Mouse (Mus musculus): ENCODE measurements around the gene Trpm3. TPM values are rescaled to one million over a fixed set of nuclear protein-coding genes. Genes with fewer than 3 reads are reported as not detected.
"Not testable (repeated sequence)": the region's sequence is repeated elsewhere in the genome, so short reads cannot be mapped to it uniquely, and the experiment has no call there.

The Trpm3 gene
- polyA plus RNA-seq, 1 experiment from 2014 or later: 1.7 TPM

GRCm38 (mm10) chr19:23006517-23007273, 867.8 kb downstream of the Trpm3 start:
- Histone ChIP-seq H3K27me3 (no peaks in the 10 kb centered on the region), H3K9ac (no peak overlapping the region), H3K4me3 (no peak overlapping the region), H3K9me3 (no peaks in the 10 kb centered on the region), H3K4me2 (no peak overlapping the region), H3K4me1 (no peaks in the 10 kb centered on the region), H3K27ac (no peak overlapping the region), H3K36me3 (no peaks in the 10 kb centered on the region)
- no peak for ATAC-seq (ENCODE audit: insufficient number of reproducible peaks, insufficient read depth, low FRiP score, low TSS enrichment, low read depth)
- 78% methylated on average over 11 of the region's 11 CpGs for whole genome bisulfite sequencing

- H3K27me3 ChIP-seq: no peaks in the 10 kb centered on the region
- no peak for ATAC-seq (ENCODE audit: insufficient number of reproducible peaks, insufficient read depth, low FRiP score, low TSS enrichment, low read depth)
- no peaks in the 10 kb centered on the region for H3K4me1 ChIP-seq
- H3K9ac ChIP-seq: no peak overlapping the region
- no peak overlapping the region for H3K27ac ChIP-seq
- no peak overlapping the region for H3K4me2 ChIP-seq
- no peaks in the 10 kb centered on the region for H3K9me3 ChIP-seq
- 80% methylated on average over 1 of the region's 2 CpGs for WGBS
- no peaks in the 10 kb centered on the region for H3K36me3 ChIP-seq
- H3K4me3 ChIP-seq: no peak overlapping the region
Measured at GRCm38 (mm10) chr19:23013695-23014094, 874.8 kb downstream of the Trpm3 start.

- Histone ChIP-seq H3K27ac (no peak overlapping the region), H3K27me3 (no peaks in the 10 kb centered on the region), H3K4me1 (no peaks in the 10 kb centered on the region), H3K4me3 (no peak overlapping the region), H3K36me3 (no peaks in the 10 kb centered on the region), H3K4me2 (no peak overlapping the region), H3K9ac (no peak overlapping the region), H3K9me3 (no peaks in the 10 kb centered on the region)
- ATAC-seq (ENCODE audit: insufficient number of reproducible peaks, insufficient read depth, low FRiP score, low TSS enrichment, low read depth): no peak
- 50% methylated on average over 3 of the region's 3 CpGs for WGBS
Measured at GRCm38 (mm10) chr19:23015516-23015915, 876.7 kb downstream of the Trpm3 start.

GRCm38 (mm10) chr19:23018186-23018727, 879.4 kb downstream of the Trpm3 start:
- Histone ChIP-seq H3K4me2 (no peak overlapping the region), H3K4me1 (no peaks in the 10 kb centered on the region), H3K9me3 (no peaks in the 10 kb centered on the region), H3K27me3 (no peaks in the 10 kb centered on the region), H3K4me3 (no peak overlapping the region), H3K36me3 (no peaks in the 10 kb centered on the region), H3K9ac (no peak overlapping the region), H3K27ac (no peak overlapping the region)
- ATAC-seq (ENCODE audit: insufficient number of reproducible peaks, insufficient read depth, low FRiP score, low TSS enrichment, low read depth): no peak
- 77% methylated on average over 2 of the region's 2 CpGs for WGBS

- Histone ChIP-seq H3K4me1 (no peaks in the 10 kb centered on the region), H3K9ac (no peak overlapping the region), H3K4me2 (no peak overlapping the region), H3K9me3 (no peaks in the 10 kb centered on the region), H3K27ac (no peak overlapping the region), H3K36me3 (no peaks in the 10 kb centered on the region), H3K4me3 (no peak overlapping the region), H3K27me3 (no peaks in the 10 kb centered on the region)
- no peak for ATAC-seq (ENCODE audit: insufficient number of reproducible peaks, insufficient read depth, low FRiP score, low TSS enrichment, low read depth)
- WGBS: 88% methylated on average over 6 of the region's 6 CpGs
Measured at GRCm38 (mm10) chr19:23022902-23023301, 884.1 kb downstream of the Trpm3 start.

GRCm38 (mm10) chr19:23023316-23023960, 884.6 kb downstream of the Trpm3 start:
- no peak overlapping the region for H3K4me3 ChIP-seq
- no peaks in the 10 kb centered on the region for H3K36me3 ChIP-seq
- no peaks in the 10 kb centered on the region for H3K9me3 ChIP-seq
- H3K27me3 ChIP-seq: no peaks in the 10 kb centered on the region
- no peak overlapping the region for H3K4me2 ChIP-seq
- H3K9ac ChIP-seq: no peak overlapping the region
- H3K27ac ChIP-seq: no peak overlapping the region
- H3K4me1 ChIP-seq: no peaks in the 10 kb centered on the region
- WGBS: 73% methylated on average over 7 of the region's 7 CpGs
- ATAC-seq (ENCODE audit: insufficient number of reproducible peaks, insufficient read depth, low FRiP score, low TSS enrichment, low read depth): no peak

- H3K36me3 ChIP-seq: no peaks in the 10 kb centered on the region
- WGBS: 87% methylated on average over 4 of the region's 4 CpGs
- no peak overlapping the region for H3K4me2 ChIP-seq
- H3K27ac ChIP-seq: no peak overlapping the region
- no peaks in the 10 kb centered on the region for H3K27me3 ChIP-seq
- no peak for ATAC-seq (ENCODE audit: insufficient number of reproducible peaks, insufficient read depth, low FRiP score, low TSS enrichment, low read depth)
- no peak overlapping the region for H3K9ac ChIP-seq
- no peaks in the 10 kb centered on the region for H3K4me1 ChIP-seq
- no peak overlapping the region for H3K4me3 ChIP-seq
- no peaks in the 10 kb centered on the region for H3K9me3 ChIP-seq
Measured at GRCm38 (mm10) chr19:23024821-23025220, 886.0 kb downstream of the Trpm3 start.

- Histone ChIP-seq H3K9ac (no peak overlapping the region), H3K4me1 (no peaks in the 10 kb centered on the region), H3K27me3 (no peaks in the 10 kb centered on the region), H3K27ac (no peak overlapping the region), H3K4me2 (no peak overlapping the region), H3K9me3 (no peaks in the 10 kb centered on the region), H3K4me3 (no peak overlapping the region), H3K36me3 (no peaks in the 10 kb centered on the region)
- ATAC-seq (ENCODE audit: insufficient number of reproducible peaks, insufficient read depth, low FRiP score, low TSS enrichment, low read depth): no peak
- 89% methylated on average over 7 of the region's 7 CpGs for WGBS
Measured at GRCm38 (mm10) chr19:23026427-23026826, 887.6 kb downstream of the Trpm3 start.

GRCm38 (mm10) chr19:23028283-23028682, 889.4 kb downstream of the Trpm3 start:
- WGBS: 70% methylated on average over 5 of the region's 5 CpGs
- Histone ChIP-seq H3K9ac (no peak overlapping the region), H3K9me3 (no peaks in the 10 kb centered on the region), H3K4me1 (no peaks in the 10 kb centered on the region), H3K27ac (no peak overlapping the region), H3K36me3 (no peaks in the 10 kb centered on the region), H3K27me3 (no peaks in the 10 kb centered on the region), H3K4me2 (no peak overlapping the region), H3K4me3 (no peak overlapping the region)
- ATAC-seq (ENCODE audit: insufficient number of reproducible peaks, insufficient read depth, low FRiP score, low TSS enrichment, low read depth): no peak

- H3K4me3 ChIP-seq; H3K4me2 ChIP-seq; H3K36me3 ChIP-seq; H3K4me1 ChIP-seq; H3K27ac ChIP-seq; H3K9me3 ChIP-seq; H3K27me3 ChIP-seq; H3K9ac ChIP-seq; ATAC-seq (ENCODE audit: insufficient number of reproducible peaks, insufficient read depth, low FRiP score, low TSS enrichment, low read depth): not testable (repeated sequence)
- 70% methylated on average over 1 of the region's 1 CpGs for WGBS
Measured at GRCm38 (mm10) chr19:23033343-23033742, 894.5 kb downstream of the Trpm3 start.

GRCm38 (mm10) chr19:23034117-23034516, 895.3 kb downstream of the Trpm3 start:
- Histone ChIP-seq H3K27ac (no peak overlapping the region), H3K36me3 (no peaks in the 10 kb centered on the region), H3K4me2 (no peak overlapping the region), H3K9ac (no peak overlapping the region), H3K4me1 (no peaks in the 10 kb centered on the region), H3K9me3 (no peaks in the 10 kb centered on the region), H3K4me3 (no peak overlapping the region), H3K27me3 (no peaks in the 10 kb centered on the region)
- ATAC-seq (ENCODE audit: insufficient number of reproducible peaks, insufficient read depth, low FRiP score, low TSS enrichment, low read depth): no peak
- WGBS: 76% methylated on average over 5 of the region's 5 CpGs

- Histone ChIP-seq H3K27ac (no peak overlapping the region), H3K9me3 (no peaks in the 10 kb centered on the region), H3K9ac (no peak overlapping the region), H3K4me1 (no peaks in the 10 kb centered on the region), H3K4me3 (no peak overlapping the region), H3K36me3 (no peaks in the 10 kb centered on the region), H3K4me2 (no peak overlapping the region), H3K27me3 (no peaks in the 10 kb centered on the region)
- ATAC-seq (ENCODE audit: insufficient number of reproducible peaks, insufficient read depth, low FRiP score, low TSS enrichment, low read depth): no peak
- 82% methylated on average over 4 of the region's 4 CpGs for WGBS
Measured at GRCm38 (mm10) chr19:23034933-23035332, 896.1 kb downstream of the Trpm3 start.

Data from embryonic facial prominence, embryonic 13.5 days (tissue).